Mouse (Mus musculus): ENCODE results near the gene Synj1. TPM values are rescaled to one million over a fixed set of nuclear protein-coding genes. Genes with fewer than 3 reads are reported as not detected.

Gene Synj1
- total and polyA plus RNA-seq, 3 experiments: 4.6 to 20.7 (median 8.1) TPM

- in situ Hi-C loops (cut with MboI; ENCODE audit: low pct_ligation_motif_present, low pct_unique_long_range_greater_than_20kb, low sequenced_read_pairs): loop anchor here (10.0 kb wide), 1 partner anchor 111 kb away; the partner anchor contains the start of gene Paxbp1
- peaks cover 12 to 55% of the 10 kb centered on the region in 2 experiments for H3K36me3 ChIP-seq (replicated peaks in 1 of 2; ENCODE audit: control insufficient read depth in 1 of 2, insufficient read depth in 1 of 2, low read length in 1 of 2)
- peak; percentile 20 for DNase-seq (ENCODE audit: extremely low read depth)
- peak overlapping the region; percentile 2 for H3K4me2 ChIP-seq (ENCODE audit: insufficient read depth, low read depth, poor library complexity, severe bottlenecking)
- H3K27ac ChIP-seq (ENCODE audit: insufficient read depth, low read depth): no peak overlapping the region
- H3K9ac ChIP-seq (ENCODE audit: insufficient read depth, low read depth): peak overlapping the region; percentile 55
- no peaks in the 10 kb centered on the region for H3K27me3 ChIP-seq (replicated peaks)
- H3K79me2 ChIP-seq (replicated peaks; ENCODE audit: control insufficient read depth, extremely low read depth, insufficient read depth, poor library complexity, severe bottlenecking): no peaks in the 10 kb centered on the region
- no peaks in the 10 kb centered on the region for H3K9me3 ChIP-seq (replicated peaks; ENCODE audit: low read length)
- peak overlapping the region; percentile 72 to 82 (median 76) for H3K4me3 ChIP-seq (replicated peaks in 1 of 3; ENCODE audit: low read depth in 2 of 3, low read length in 2 of 3, poor library complexity in 1 of 3)
- dilution Hi-C loops (cut with MboI; ENCODE audit: extremely low pct_ligation_motif_present, extremely low pct_unique_long_range_greater_than_20kb, low sequenced_read_pairs): no loop called here
- peaks cover 2 to 10% of the 10 kb centered on the region in 2 experiments; a peak in 2 of 4 replicates for H3K4me1 ChIP-seq (ENCODE audit: control insufficient read depth in 1 of 2, insufficient read depth in 2 of 2)
- no peak for TF ChIP-seq JUND (conservative IDR thresholded peaks at IDR 0.05; ENCODE audit: low read depth, low read length)
- TF ChIP-seq ZNF384 (IDR thresholded peaks at IDR 0.05; ENCODE audit: low read depth, low read length): peak; percentile 69
Measured at GRCm38 (mm10) chr16:90933534-90934176, 77.5 kb downstream of the Synj1 start.

DNA sequence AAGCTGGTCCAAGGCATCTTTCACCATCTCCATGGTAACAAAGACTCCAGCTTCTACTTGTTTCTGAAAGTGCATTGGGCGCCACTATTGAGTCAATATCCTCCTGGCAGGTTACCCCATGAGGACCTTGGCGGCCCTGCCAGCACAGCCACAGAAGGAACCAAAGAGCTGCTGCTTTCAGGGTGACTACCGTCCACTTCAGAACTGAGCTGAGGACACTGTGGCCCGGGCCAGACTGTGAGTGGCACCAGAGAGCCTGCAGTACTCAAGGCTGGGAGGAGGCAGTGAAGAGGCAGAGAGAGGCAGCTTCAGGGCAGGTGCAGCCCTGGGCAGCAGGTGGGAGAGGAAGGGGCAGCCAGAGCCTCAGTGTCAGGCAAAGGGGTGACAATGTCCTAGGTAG is 83.7 kb downstream of the Synj1 start:
- dilution Hi-C loops (cut with MboI; ENCODE audit: extremely low pct_ligation_motif_present, extremely low pct_unique_long_range_greater_than_20kb, low sequenced_read_pairs): no loop called here
- Histone ChIP-seq H3K4me3 (replicated peaks in 1 of 3; ENCODE audit: low read depth in 2 of 3, low read length in 2 of 3, poor library complexity in 1 of 3) (no peak overlapping the region), H3K79me2 (replicated peaks; ENCODE audit: control insufficient read depth, extremely low read depth, insufficient read depth, poor library complexity, severe bottlenecking) (no peaks in the 10 kb centered on the region), H3K27ac (ENCODE audit: insufficient read depth, low read depth) (no peak overlapping the region), H3K4me2 (ENCODE audit: insufficient read depth, low read depth, poor library complexity, severe bottlenecking) (no peak overlapping the region), H3K9me3 (replicated peaks; ENCODE audit: low read length) (peaks cover 2% of the 10 kb centered on the region), H3K9ac (ENCODE audit: insufficient read depth, low read depth) (no peak overlapping the region), H3K4me1 (ENCODE audit: control insufficient read depth in 1 of 2, insufficient read depth in 2 of 2) (no peaks in the 10 kb centered on the region), H3K36me3 (replicated peaks in 1 of 2; ENCODE audit: control insufficient read depth in 1 of 2, insufficient read depth in 1 of 2, low read length in 1 of 2) (peaks cover 37 to 95% of the 10 kb centered on the region in 2 experiments), H3K27me3 (replicated peaks) (no peaks in the 10 kb centered on the region)
- DNase-seq (ENCODE audit: extremely low read depth): no peak
- no peak for TF ChIP-seq CHD1 (IDR thresholded peaks at IDR 0.05; ENCODE audit: low read depth, low read length)
- TF ChIP-seq POLR2A (IDR thresholded peaks at IDR 0.05; ENCODE audit: low read depth, low read length): no peak
- TF ChIP-seq BHLHE40 (IDR thresholded peaks at IDR 0.05; ENCODE audit: low read depth, low read length): no peak
- TF ChIP-seq ETS1 (conservative IDR thresholded peaks at IDR 0.05; ENCODE audit: low read depth, low read length): no peak
- no peak for TF ChIP-seq POLR2AphosphoS2 (IDR thresholded peaks at IDR 0.05; ENCODE audit: low read depth, low read length)
- in situ Hi-C loops (cut with MboI; ENCODE audit: low pct_ligation_motif_present, low pct_unique_long_range_greater_than_20kb, low sequenced_read_pairs): no loop called here

DNA sequence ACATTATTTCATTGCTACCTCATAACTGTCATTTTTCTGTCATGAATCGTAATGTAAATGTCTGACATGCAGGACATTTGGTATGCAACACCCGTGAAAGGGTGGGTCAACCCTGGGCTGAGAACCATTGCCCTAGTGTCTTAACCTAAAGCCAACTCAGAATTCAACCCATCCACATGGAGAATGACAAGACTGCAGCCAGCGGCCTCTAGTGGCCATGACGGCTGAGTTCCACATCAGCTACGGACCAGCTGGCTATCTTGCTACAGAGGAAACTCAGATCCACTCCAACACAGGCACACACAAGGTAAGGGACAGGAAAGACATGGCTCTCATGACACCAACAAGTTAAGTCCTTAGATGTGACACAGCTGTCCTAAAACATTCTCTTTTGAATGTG is 85.6 kb downstream of the Synj1 start:
- in situ Hi-C loops (cut with MboI; ENCODE audit: low pct_ligation_motif_present, low pct_unique_long_range_greater_than_20kb, low sequenced_read_pairs) (no loop called here), dilution Hi-C loops (cut with MboI; ENCODE audit: extremely low pct_ligation_motif_present, extremely low pct_unique_long_range_greater_than_20kb, low sequenced_read_pairs) (no loop called here)
- Histone ChIP-seq H3K27ac (ENCODE audit: insufficient read depth, low read depth) (no peak overlapping the region), H3K9ac (ENCODE audit: insufficient read depth, low read depth) (no peak overlapping the region), H3K9me3 (replicated peaks; ENCODE audit: low read length) (peaks cover 4% of the 10 kb centered on the region), H3K27me3 (replicated peaks) (no peaks in the 10 kb centered on the region), H3K4me1 (ENCODE audit: control insufficient read depth in 1 of 2, insufficient read depth in 2 of 2) (no peaks in the 10 kb centered on the region), H3K4me2 (ENCODE audit: insufficient read depth, low read depth, poor library complexity, severe bottlenecking) (no peak overlapping the region), H3K4me3 (replicated peaks in 1 of 3; ENCODE audit: low read depth in 2 of 3, low read length in 2 of 3, poor library complexity in 1 of 3) (no peak overlapping the region), H3K36me3 (replicated peaks in 1 of 2; ENCODE audit: control insufficient read depth in 1 of 2, insufficient read depth in 1 of 2, low read length in 1 of 2) (peaks cover 35 to 81% of the 10 kb centered on the region in 2 experiments), H3K79me2 (replicated peaks; ENCODE audit: control insufficient read depth, extremely low read depth, insufficient read depth, poor library complexity, severe bottlenecking) (no peaks in the 10 kb centered on the region)
- DNase-seq (ENCODE audit: extremely low read depth): peak; percentile 71
- TF ChIP-seq MYC (IDR thresholded peaks at IDR 0.05; ENCODE audit: low read depth, low read length) (0 out of 2 replicates have a peak, but pooled peaks have one; percentile 36), MAZ (IDR thresholded peaks at IDR 0.05; ENCODE audit: low read depth, low read length) (no peak), RAD21 (IDR thresholded peaks at IDR 0.05; ENCODE audit: low read depth, low read length) (peak; percentile 86), PAX5 (IDR thresholded peaks at IDR 0.05; ENCODE audit: low read length) (no peak), SMC3 (IDR thresholded peaks at IDR 0.05; ENCODE audit: low read depth, low read length) (peak; percentile 88), MAX (IDR thresholded peaks at IDR 0.05; ENCODE audit: low read length) (0 out of 2 replicates have a peak, but pooled peaks have one; percentile 32), CTCF (conservative IDR thresholded peaks at IDR 0.05 in 1 of 2, IDR thresholded peaks at IDR 0.05 in 1 of 2; ENCODE audit: low read depth in 2 of 2, low read length in 2 of 2) (peak; percentile 68 to 93)
